Mouse (Mus musculus): ENCODE results near the gene Slc35e2. TPM values are rescaled to one million over a fixed set of nuclear protein-coding genes. Genes with fewer than 3 reads are reported as not detected.
A peak's percentile ranks its signal among the peaks of the same experiment; 100 is the strongest.

Gene Slc35e2
- polyA plus RNA-seq, 1 experiment from 2014 or later = 9.1 TPM

DNA sequence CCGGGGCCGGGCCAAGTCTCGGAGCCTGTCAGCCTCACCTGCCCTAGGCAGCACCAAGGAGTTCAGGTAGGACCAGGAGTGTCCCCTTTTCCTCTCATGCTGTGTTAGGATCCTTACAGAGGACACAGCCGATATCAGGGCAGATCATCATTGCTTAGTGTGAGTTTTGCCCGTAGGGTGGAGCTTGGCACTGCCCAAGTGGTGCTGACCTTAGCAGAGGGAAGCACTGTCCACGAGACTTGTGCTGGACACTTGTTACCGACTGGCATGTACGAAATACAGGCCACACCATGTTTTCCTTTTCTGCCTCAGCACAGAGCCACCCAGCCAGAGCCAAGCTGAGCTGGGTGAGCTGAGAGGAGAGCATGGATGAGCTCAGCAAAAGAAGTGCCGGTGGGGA is 24.1 kb upstream of the Slc35e2 start:
- Histone ChIP-seq H3K9ac (no peak overlapping the region), H3K27ac (ENCODE audit: poor library complexity, severe bottlenecking) (no peak overlapping the region), H3K9me3 (replicated peaks) (no peaks in the 10 kb centered on the region), H3K4me1 (replicated peaks) (no peaks in the 10 kb centered on the region), H3K4me3 (no peak overlapping the region), H3K4me2 (no peak overlapping the region), H3K27me3 (replicated peaks) (no peaks in the 10 kb centered on the region), H3K36me3 (peaks cover 32% of the 10 kb centered on the region)
- ATAC-seq (ENCODE audit: insufficient number of reproducible peaks, low FRiP score) = 0 out of 2 replicates have a peak, but pooled peaks have one; percentile 21
- WGBS = 88% methylated on average over 9 of the region's 9 CpGs

- Histone ChIP-seq H3K9ac (no peak overlapping the region), H3K9me3 (replicated peaks) (no peaks in the 10 kb centered on the region), H3K4me2 (no peak overlapping the region), H3K27me3 (replicated peaks) (no peaks in the 10 kb centered on the region), H3K36me3 (peaks cover 38% of the 10 kb centered on the region), H3K4me3 (no peak overlapping the region), H3K27ac (ENCODE audit: poor library complexity, severe bottlenecking) (no peak overlapping the region), H3K4me1 (replicated peaks) (no peaks in the 10 kb centered on the region)
- no peak for ATAC-seq (ENCODE audit: insufficient number of reproducible peaks, low FRiP score)
- 83% methylated on average over 5 of the region's 5 CpGs for WGBS
These were observed 23.5 kb upstream of the Slc35e2 start for GRCm38 (mm10) chr4:155577741-155578140.

GRCm38 (mm10) chr4:155578336-155579125 is 22.7 kb upstream of the Slc35e2 start:
- no peaks in the 10 kb centered on the region for H3K27me3 ChIP-seq (replicated peaks)

DNA sequence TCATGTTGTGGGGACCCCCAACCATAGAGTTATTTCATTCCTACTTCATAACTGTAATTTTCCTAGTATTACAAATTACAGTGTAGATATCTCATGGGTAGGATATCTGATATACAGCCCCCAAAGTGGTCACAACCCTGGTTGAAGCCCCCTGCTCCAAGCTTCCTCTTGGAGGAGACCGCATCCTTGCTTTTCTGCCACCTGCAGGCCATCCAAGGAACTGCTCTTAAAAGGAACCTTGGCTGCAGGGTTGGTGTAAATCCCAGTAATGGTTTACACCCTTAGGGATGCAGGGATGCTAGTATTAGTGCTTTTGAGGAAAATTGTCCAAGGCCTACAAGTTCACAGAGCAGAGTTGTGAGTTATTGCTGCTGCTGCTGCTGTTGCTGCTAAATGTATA is 20.8 kb upstream of the Slc35e2 start:
- Histone ChIP-seq H3K36me3 (peaks cover 63% of the 10 kb centered on the region), H3K4me1 (replicated peaks) (no peaks in the 10 kb centered on the region), H3K27me3 (replicated peaks) (no peaks in the 10 kb centered on the region), H3K9me3 (replicated peaks) (no peaks in the 10 kb centered on the region), H3K9ac (no peak overlapping the region), H3K4me3 (no peak overlapping the region), H3K27ac (ENCODE audit: poor library complexity, severe bottlenecking) (no peak overlapping the region), H3K4me2 (no peak overlapping the region)
- WGBS = 38% methylated on average over 1 of the region's 1 CpGs
- ATAC-seq (ENCODE audit: insufficient number of reproducible peaks, low FRiP score) = no peak

More at GRCm38 (mm10) chr4:155578336-155579125, 22.7 kb upstream of the Slc35e2 start:
- Histone ChIP-seq H3K9me3 (replicated peaks) (no peaks in the 10 kb centered on the region), H3K4me3 (no peak overlapping the region), H3K36me3 (peaks cover 44% of the 10 kb centered on the region), H3K9ac (no peak overlapping the region), H3K27ac (ENCODE audit: poor library complexity, severe bottlenecking) (no peak overlapping the region), H3K4me2 (no peak overlapping the region), H3K4me1 (replicated peaks) (no peaks in the 10 kb centered on the region)
- WGBS = 82% methylated on average over 7 of the region's 7 CpGs
- ATAC-seq (ENCODE audit: insufficient number of reproducible peaks, low FRiP score) = no peak

DNA sequence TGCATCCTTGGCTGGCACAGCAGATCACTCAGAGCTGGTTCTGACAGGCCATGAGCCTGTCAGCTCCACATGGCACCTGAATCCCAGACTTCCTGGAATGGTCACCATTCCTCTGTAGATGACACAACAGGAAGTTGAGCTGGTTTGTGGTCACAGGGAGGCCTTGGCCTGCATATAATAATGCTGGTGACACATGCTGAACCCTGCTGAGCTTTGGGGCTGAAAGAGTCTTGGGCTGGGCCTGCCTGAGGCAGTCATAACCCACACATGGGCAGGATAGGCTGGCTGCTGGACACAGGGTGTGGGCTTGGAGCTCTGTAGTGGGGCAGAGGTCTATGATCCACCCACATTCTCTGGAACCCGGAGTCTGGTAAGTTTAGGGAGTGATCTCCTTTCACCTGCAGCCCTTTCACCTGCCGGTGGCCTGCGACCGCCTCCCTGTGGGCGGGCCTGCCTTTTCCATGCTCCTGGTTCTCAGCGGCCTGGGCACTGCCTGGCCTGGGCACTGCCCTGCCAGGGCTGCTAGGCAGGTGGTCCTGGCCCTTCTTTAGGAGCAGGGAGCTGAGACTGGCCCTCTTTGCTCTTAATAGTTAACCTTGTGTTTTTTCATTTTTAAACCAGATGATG is 18.8 kb upstream of the Slc35e2 start:
- H3K36me3 ChIP-seq = peaks cover 72% of the 10 kb centered on the region
- WGBS = 89% methylated on average over 6 of the region's 6 CpGs

GRCm38 (mm10) chr4:155589356-155589755 is 11.9 kb upstream of the Slc35e2 start:
- Histone ChIP-seq H3K4me2 (no peak overlapping the region), H3K4me1 (replicated peaks) (no peaks in the 10 kb centered on the region), H3K9me3 (replicated peaks) (no peaks in the 10 kb centered on the region), H3K4me3 (no peak overlapping the region), H3K36me3 (peaks cover 67% of the 10 kb centered on the region), H3K27me3 (replicated peaks) (no peaks in the 10 kb centered on the region), H3K9ac (no peak overlapping the region), H3K27ac (ENCODE audit: poor library complexity, severe bottlenecking) (no peak overlapping the region)
- ATAC-seq (ENCODE audit: insufficient number of reproducible peaks, low FRiP score) = no peak
- 88% methylated on average over 5 of the region's 5 CpGs for WGBS

More for the DNA sequence above, 18.8 kb upstream of the Slc35e2 start:
- Histone ChIP-seq H3K4me2 (no peak overlapping the region), H3K9ac (no peak overlapping the region), H3K27me3 (replicated peaks) (no peaks in the 10 kb centered on the region), H3K9me3 (replicated peaks) (no peaks in the 10 kb centered on the region), H3K4me1 (replicated peaks) (no peaks in the 10 kb centered on the region), H3K27ac (ENCODE audit: poor library complexity, severe bottlenecking) (no peak overlapping the region), H3K4me3 (no peak overlapping the region)
- ATAC-seq (ENCODE audit: insufficient number of reproducible peaks, low FRiP score) = no peak

GRCm38 (mm10) chr4:155591012-155591719 is 10.1 kb upstream of the Slc35e2 start:
- Histone ChIP-seq H3K9me3 (replicated peaks) (no peaks in the 10 kb centered on the region), H3K4me2 (no peak overlapping the region), H3K27me3 (replicated peaks) (no peaks in the 10 kb centered on the region), H3K36me3 (peaks cover 51% of the 10 kb centered on the region), H3K4me3 (no peak overlapping the region), H3K27ac (ENCODE audit: poor library complexity, severe bottlenecking) (no peak overlapping the region), H3K9ac (0 out of 2 replicates have a peak overlapping the region, but pooled peaks have one; percentile 7), H3K4me1 (replicated peaks) (no peaks in the 10 kb centered on the region)
- WGBS = 69% methylated on average over 7 of the region's 7 CpGs
- ATAC-seq (ENCODE audit: insufficient number of reproducible peaks, low FRiP score) = no peak

DNA sequence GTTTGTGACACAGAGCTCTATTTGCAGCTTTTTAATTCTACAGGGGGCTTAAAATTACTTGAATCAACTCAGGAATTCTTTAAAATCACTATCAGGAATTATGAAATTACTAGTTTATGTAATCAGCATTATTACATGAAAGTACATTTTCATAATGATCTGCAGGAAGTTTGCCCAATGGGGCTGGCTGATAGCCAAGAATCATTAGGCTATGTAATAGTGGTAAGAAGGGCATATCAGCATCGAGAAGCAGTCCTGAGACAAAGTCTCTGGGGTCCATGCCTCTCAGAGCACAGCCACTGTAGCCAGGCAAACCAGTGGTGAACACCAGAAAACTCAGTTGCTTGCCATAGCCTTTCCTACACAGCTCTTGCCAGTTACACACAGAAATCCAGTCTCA is 7.4 kb upstream of the Slc35e2 start:
- WGBS = 69% methylated on average over 1 of the region's 1 CpGs
- Histone ChIP-seq H3K4me3 (no peak overlapping the region), H3K36me3 (peaks cover 25% of the 10 kb centered on the region), H3K4me1 (replicated peaks) (no peaks in the 10 kb centered on the region; the same call in 1 of the 2 replicates), H3K27me3 (replicated peaks) (no peaks in the 10 kb centered on the region), H3K9me3 (replicated peaks) (no peaks in the 10 kb centered on the region), H3K9ac (no peak overlapping the region), H3K27ac (ENCODE audit: poor library complexity, severe bottlenecking) (no peak overlapping the region), H3K4me2 (no peak overlapping the region)
- ATAC-seq (ENCODE audit: insufficient number of reproducible peaks, low FRiP score) = no peak

DNA sequence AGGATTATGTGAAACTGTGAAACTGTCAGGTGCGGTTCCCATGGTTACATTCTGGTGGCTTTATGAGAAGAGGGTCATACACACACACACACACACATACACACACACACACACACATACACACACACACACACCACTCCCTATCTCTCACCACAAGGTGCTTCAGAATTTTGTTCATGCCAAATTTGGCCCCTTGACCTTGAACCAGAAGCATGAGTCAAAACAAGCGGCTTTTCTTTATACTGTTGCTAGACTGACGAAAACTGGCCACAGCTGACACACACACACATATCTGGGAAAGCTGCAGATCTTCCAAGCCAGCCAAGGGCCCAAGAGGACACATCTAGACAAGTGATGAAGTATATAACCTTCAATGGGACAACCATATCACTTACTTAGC is 5.4 kb upstream of the Slc35e2 start:
- 72% methylated on average over 3 of the region's 3 CpGs for WGBS
- Histone ChIP-seq H3K27ac (ENCODE audit: poor library complexity, severe bottlenecking) (no peak overlapping the region), H3K9ac (no peak overlapping the region), H3K4me1 (replicated peaks) (no peaks in the 10 kb centered on the region; the same call in none of the 2 replicates), H3K36me3 (peaks cover 6% of the 10 kb centered on the region; the same call in 1 of the 2 replicates), H3K4me2 (no peak overlapping the region), H3K27me3 (replicated peaks) (no peaks in the 10 kb centered on the region), H3K4me3 (no peak overlapping the region), H3K9me3 (replicated peaks) (no peaks in the 10 kb centered on the region)
- ATAC-seq (ENCODE audit: insufficient number of reproducible peaks, low FRiP score) = no peak

GRCm38 (mm10) chr4:155596606-155597005 is 4.6 kb upstream of the Slc35e2 start:
- H3K27ac ChIP-seq (ENCODE audit: poor library complexity, severe bottlenecking) = no peak overlapping the region
- 73% methylated on average over 5 of the region's 5 CpGs for WGBS
- H3K4me2 ChIP-seq = no peak overlapping the region
- no peaks in the 10 kb centered on the region for H3K36me3 ChIP-seq
- H3K4me3 ChIP-seq = no peak overlapping the region
- H3K9me3 ChIP-seq (replicated peaks) = no peaks in the 10 kb centered on the region
- no peaks in the 10 kb centered on the region; the same call in none of the 2 replicates for H3K4me1 ChIP-seq (replicated peaks)
- ATAC-seq (ENCODE audit: insufficient number of reproducible peaks, low FRiP score) = no peak
- no peaks in the 10 kb centered on the region for H3K27me3 ChIP-seq (replicated peaks)
- no peak overlapping the region for H3K9ac ChIP-seq

GRCm38 (mm10) chr4:155598536-155598935 is 2.7 kb upstream of the Slc35e2 start:
- Histone ChIP-seq H3K36me3 (peaks cover 9% of the 10 kb centered on the region; the same call in 1 of the 2 replicates), H3K9me3 (replicated peaks) (no peaks in the 10 kb centered on the region), H3K4me3 (no peak overlapping the region), H3K27me3 (replicated peaks) (no peaks in the 10 kb centered on the region), H3K9ac (no peak overlapping the region), H3K4me2 (no peak overlapping the region), H3K4me1 (replicated peaks) (peaks cover 10% of the 10 kb centered on the region), H3K27ac (ENCODE audit: poor library complexity, severe bottlenecking) (no peak overlapping the region)
- WGBS = 16% methylated on average over 20 of the region's 20 CpGs
- no peak for ATAC-seq (ENCODE audit: insufficient number of reproducible peaks, low FRiP score)
